Comparison of ENCODE assay signal across 30 mouse cellular contexts in genomic region chr16:95839512-95840253, GRCm38 (mm10).
A peak's percentile ranks its signal among the peaks of the same experiment; 100 is the strongest.
DNase-seq lines count a peak whose midpoint lies in the region; ATAC-seq and TF ChIP-seq lines count a peak whose summit lies in the region.
"Had no signal": no experiment of that assay in that cellular context is flagged by ENCODE, and none has a peak within 500 bp of the region (broad histone marks: within the 10 kb centered on the region; RNA-seq: fewer than 3 reads in every experiment).

No protein-coding gene starts in this region.

- no peak for ATAC-seq in stomach, postnatal 0 days (ENCODE audit: low FRiP score, low TSS enrichment)
- ATAC-seq: CD4-positive, CD25-positive, alpha-beta regulatory T cell, adult 4 months; forebrain, postnatal 0 days; hindbrain, postnatal 0 days; intestine, embryonic 16.5 days had no signal

- no peak overlapping the region for H3K4me2 ChIP-seq in stomach, postnatal 0 days (replicated peaks; ENCODE audit: low read depth)
- H3K4me2 ChIP-seq: embryonic facial prominence, embryonic 12.5 days; heart, embryonic 15.5 days; limb, embryonic 13.5 days; liver, embryonic 15.5 days; midbrain, embryonic 11.5 days; stomach, embryonic 15.5 days had no signal

- H3K27ac ChIP-seq in macrophage = peak overlapping the region; percentile 66
- H3K27ac ChIP-seq in cerebellum, adult 2 months (ENCODE audit: insufficient read depth, low read length) = no peak overlapping the region
- no peak overlapping the region for H3K27ac ChIP-seq in stomach, postnatal 0 days (replicated peaks)
- H3K27ac ChIP-seq: embryonic facial prominence, embryonic 12.5 days; heart, adult 2 months; heart, embryonic 15.5 days; hindbrain, postnatal 0 days; limb, embryonic 13.5 days; liver, embryonic 15.5 days; stomach, embryonic 15.5 days had no signal

- TF ChIP-seq CTCF in cerebellum, adult 2 months (IDR thresholded peaks at IDR 0.05; ENCODE audit: borderline replicate concordance, insufficient read depth, low read depth, low read length) = no peak
- TF ChIP-seq CTCF in stomach, postnatal 0 days (IDR thresholded peaks at IDR 0.05; ENCODE audit: low read depth) = no peak

- 31% methylated on average over 5 of the region's 5 CpGs for WGBS in macrophage (ENCODE audit: missing documents)
- 96% methylated on average over 5 of the region's 5 CpGs for WGBS in cerebellum, adult 2 months
- 75% methylated on average over 5 of the region's 5 CpGs for WGBS in stomach, postnatal 0 days

- no peak for TF ChIP-seq POLR2A in cerebellum, adult 2 months (IDR thresholded peaks at IDR 0.05; ENCODE audit: borderline replicate concordance, insufficient read depth, low read length)

- DNase-seq in heart, adult 9 months (ENCODE audit: low spot score in 2 of 2) = peak; percentile 24 to 50
- no peak for DNase-seq in heart, postnatal 14 days
- DNase-seq in thymus, postnatal 14 days = peak; percentile 59
- DNase-seq in thymus, postnatal 0 days (ENCODE audit: low spot score) = no peak
- DNase-seq in splenic B cell, adult 2 months (ENCODE audit: low read depth, low spot score) = peak; percentile 74
- DNase-seq in cerebellum, adult 2 months = no peak
- no peak for DNase-seq in stomach, postnatal 0 days (ENCODE audit: low spot score)
- DNase-seq: adrenal gland, postnatal 36 days; cerebellum, adult 11 months; cerebellum, postnatal 14 days; forebrain, postnatal 0 days; gastrocnemius, postnatal 14 days; heart, adult 2 months; heart, postnatal 4 days; kidney, adult 9 months; kidney, postnatal 14 days; lung, postnatal 4 days; retina, postnatal 1 day; right cerebral cortex, postnatal 25 days; spleen, adult 18-20 months had no signal

- no peaks in the 10 kb centered on the region for H3K4me1 ChIP-seq in cerebellum, adult 2 months (ENCODE audit: control insufficient read depth, insufficient read depth, low read length)
- H3K4me1 ChIP-seq in stomach, postnatal 0 days (replicated peaks; ENCODE audit: control insufficient read depth, insufficient read depth) = no peaks in the 10 kb centered on the region
- H3K4me1 ChIP-seq: heart, embryonic 15.5 days had no signal

- no peaks in the 10 kb centered on the region for H3K27me3 ChIP-seq in splenic B cell, adult 2 months (ENCODE audit: control insufficient read depth, insufficient read depth, low read length, poor library complexity, severe bottlenecking)
- H3K27me3 ChIP-seq in cerebellum, adult 2 months (ENCODE audit: control insufficient read depth, insufficient read depth, low read length) = no peaks in the 10 kb centered on the region
- no peaks in the 10 kb centered on the region for H3K27me3 ChIP-seq in stomach, postnatal 0 days (ENCODE audit: control insufficient read depth, insufficient read depth, low read length)
- H3K27me3 ChIP-seq: embryonic facial prominence, embryonic 12.5 days; heart, embryonic 15.5 days; limb, embryonic 13.5 days; liver, embryonic 15.5 days; stomach, embryonic 15.5 days had no signal

- no peaks in the 10 kb centered on the region for H3K79me2 ChIP-seq in macrophage (ENCODE audit: inconsistent target)

- H3K9me3 ChIP-seq in stomach, postnatal 0 days (ENCODE audit: control insufficient read depth, low read length) = no peaks in the 10 kb centered on the region
- H3K9me3 ChIP-seq: embryonic facial prominence, embryonic 12.5 days; heart, embryonic 15.5 days; limb, embryonic 13.5 days; liver, embryonic 15.5 days; stomach, embryonic 15.5 days had no signal

- H3K36me3 ChIP-seq in macrophage (ENCODE audit: inconsistent target) = no peaks in the 10 kb centered on the region
- no peaks in the 10 kb centered on the region for H3K36me3 ChIP-seq in splenic B cell, adult 2 months (ENCODE audit: control insufficient read depth, insufficient read depth, low read length, poor library complexity, severe bottlenecking)
- no peaks in the 10 kb centered on the region for H3K36me3 ChIP-seq in stomach, postnatal 0 days (ENCODE audit: control insufficient read depth, insufficient read depth, low read length)
- H3K36me3 ChIP-seq: embryonic facial prominence, embryonic 12.5 days; heart, embryonic 15.5 days; limb, embryonic 13.5 days; liver, embryonic 15.5 days; stomach, embryonic 15.5 days had no signal

- no peak overlapping the region for H3K9ac ChIP-seq in stomach, postnatal 0 days (ENCODE audit: low read length)
- H3K9ac ChIP-seq: embryonic facial prominence, embryonic 12.5 days; forebrain, postnatal 0 days; heart, embryonic 15.5 days; limb, embryonic 13.5 days; liver, embryonic 15.5 days; stomach, embryonic 15.5 days had no signal

- no peak overlapping the region for H3K4me3 ChIP-seq in macrophage (ENCODE audit: inconsistent target)
- H3K4me3 ChIP-seq in cerebellum, adult 2 months (replicated peaks; ENCODE audit: insufficient read depth, low read depth, low read length) = no peak overlapping the region
- no peak overlapping the region for H3K4me3 ChIP-seq in stomach, postnatal 0 days (ENCODE audit: low read depth, low read length)
- H3K4me3 ChIP-seq: embryonic facial prominence, embryonic 12.5 days; heart, adult 2 months; heart, embryonic 15.5 days; limb, embryonic 13.5 days; liver, embryonic 15.5 days; stomach, embryonic 15.5 days had no signal

- intact Hi-C loops in heart, postnatal 14 days (cut with DNase I) = no loop called here

- TF ChIP-seq EP300 in stomach, postnatal 0 days (optimal IDR thresholded peaks at IDR 0.05) = no peak

Comparison
In these comparisons a context has a peak if more than half of its experiments do, and no peak if none do; other contexts are left out.
1. DNase-seq: peak in heart, adult 9 months (2 of 2), thymus, postnatal 14 days (single experiment) and splenic B cell, adult 2 months (single experiment); none in heart, postnatal 14 days (0 of 2), thymus, postnatal 0 days (single experiment), cerebellum, adult 2 months (0 of 2) and stomach, postnatal 0 days (single experiment).